Mouse (Mus musculus) midbrain, embryonic 16.5 days (tissue): ENCODE data around the gene Anapc15-ps. TPM values are rescaled to one million over a fixed set of nuclear protein-coding genes. Genes with fewer than 3 reads are reported as not detected.

ENCODE experiments used
- ATAC-seq: fragments of 200-750 bp; cut with Nextera tagmentation; 2 replicates; pipeline ENCODE4 v1.8.0; 2017; ENCODE audit warnings: moderate TSS enrichment
- H3K27ac ChIP-seq: fragments of 300-500 bp; sonication (generic); 2 replicates; pipeline ENCODE4 v1.5.1; 2014; ENCODE audit warnings: mild to moderate bottlenecking, low read length, mixed read lengths
- H3K27me3 ChIP-seq: fragments of 300-500 bp; sonication (generic); 2 replicates; pipeline ENCODE4 v1.6.1; 2014; ENCODE audit warnings: low read depth, low read length, mixed read lengths; ENCODE audit not compliant: control insufficient read depth, insufficient read depth
- H3K36me3 ChIP-seq: fragments of 300-500 bp; sonication (generic); 2 replicates; pipeline ENCODE4 v1.6.1; 2014; ENCODE audit warnings: mild to moderate bottlenecking, low read length, moderate library complexity, mixed read lengths; ENCODE audit not compliant: control insufficient read depth, insufficient read depth
- H3K4me1 ChIP-seq: fragments of 300-500 bp; sonication (generic); 2 replicates; pipeline ENCODE4 v1.6.1; 2014; ENCODE audit warnings: mild to moderate bottlenecking, low read length, mixed read lengths; ENCODE audit not compliant: control insufficient read depth, insufficient read depth
- H3K4me2 ChIP-seq: fragments of 300-500 bp; sonication (generic); 2 replicates; pipeline ENCODE4 v1.6.1; 2014; ENCODE audit warnings: mild to moderate bottlenecking, low read length, mixed read lengths
- H3K4me3 ChIP-seq: fragments of 300-500 bp; sonication (generic); 2 replicates; pipeline ENCODE4 v1.5.1; 2014; ENCODE audit warnings: low read depth, mild to moderate bottlenecking, low read length, moderate library complexity, mixed read lengths
- H3K9ac ChIP-seq: fragments of 300-500 bp; sonication (generic); 2 replicates; pipeline ENCODE4 v1.6.1; 2014; ENCODE audit warnings: low read depth, low read length, mixed read lengths
- H3K9me3 ChIP-seq: fragments of 300-500 bp; sonication (generic); replicated peaks from 2 replicates; pipeline ENCODE4 v1.6.1; 2014; ENCODE audit warnings: mild to moderate bottlenecking, low read length, mixed read lengths; ENCODE audit not compliant: control insufficient read depth, poor library complexity, severe bottlenecking
- WGBS: fragments of 180-500 bp; shearing (Covaris S2); extraction: QIAGEN DNeasy Blood & Tissue Kit; methylation state at CpG from one replicate; pipeline ENCODE4 v1.1.7; 2014; 5-methylcytosine and 5-hydroxymethylcytosine counted together
- polyA plus RNA-seq: library from polyadenylated mRNA; unstranded; fragments of >200 nt; fragmentation: Nextera tagmentation; extraction: Ambion mirVana; gene quantifications from 2 replicates; pipeline ENCODE4 v1.2.1, GENCODE M21; 2015

Gene Anapc15-ps
- polyA plus RNA-seq, 1 experiment from 2014 or later, result not detected

DNA sequence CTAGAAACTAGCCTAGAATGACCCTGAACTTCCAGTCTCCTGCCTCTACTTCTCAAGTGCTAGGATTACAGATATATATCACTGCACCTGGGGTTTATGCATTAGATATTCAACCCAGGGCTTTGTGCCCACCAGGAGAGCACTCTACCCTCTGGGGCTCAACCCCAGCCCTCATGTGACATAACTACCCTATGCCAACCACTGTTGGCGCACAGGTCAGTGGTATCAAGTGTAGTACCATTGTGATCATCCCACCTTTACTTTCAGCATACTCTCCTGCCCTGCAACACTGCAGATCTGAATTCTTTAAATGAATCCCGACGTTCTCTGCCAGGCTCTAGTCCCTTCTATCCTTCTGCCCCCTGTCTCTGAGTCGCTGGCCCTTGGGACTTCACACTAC lies 11.0 kb upstream of the Anapc15-ps start:
- Histone ChIP-seq H3K9me3 (no peaks in the 10 kb centered on the region), H3K9ac (no peak overlapping the region), H3K27me3 (no peaks in the 10 kb centered on the region), H3K4me3 (no peak overlapping the region), H3K27ac (peak overlapping the region; percentile 48; the same call in 1 of the 2 replicates), H3K36me3 (no peaks in the 10 kb centered on the region), H3K4me2 (no peak overlapping the region), H3K4me1 (peaks cover 17% of the 10 kb centered on the region)
- WGBS, result 88% methylated on average over 4 of the region's 4 CpGs
- ATAC-seq, result no peak

DNA sequence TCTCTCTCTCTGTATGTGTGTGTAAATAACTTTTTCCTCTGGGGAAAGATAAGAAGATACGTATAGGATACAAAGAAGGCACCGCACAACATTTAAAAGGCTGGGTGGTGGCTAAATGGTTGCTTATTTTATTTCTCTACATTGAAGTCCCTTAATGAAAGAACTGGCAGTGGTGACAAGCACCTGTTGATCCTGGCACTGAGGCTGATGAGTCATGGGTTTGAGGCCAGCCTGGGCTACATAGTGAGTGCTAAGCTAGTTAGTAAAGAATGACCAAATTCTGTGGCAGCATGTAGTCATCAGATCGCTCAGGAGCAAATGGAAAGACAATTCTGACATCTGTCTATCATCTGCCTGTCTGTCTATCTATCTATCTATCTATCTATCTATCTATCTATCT lies 10.5 kb upstream of the Anapc15-ps start:
- Histone ChIP-seq H3K27ac (no peak overlapping the region), H3K27me3 (no peaks in the 10 kb centered on the region), H3K9me3 (no peaks in the 10 kb centered on the region), H3K36me3 (no peaks in the 10 kb centered on the region), H3K4me1 (peaks cover 17% of the 10 kb centered on the region), H3K4me2 (no peak overlapping the region), H3K9ac (no peak overlapping the region), H3K4me3 (no peak overlapping the region)
- 96% methylated on average over 3 of the region's 3 CpGs for WGBS
- ATAC-seq, result no peak

- no peaks in the 10 kb centered on the region for H3K36me3 ChIP-seq
- no peak overlapping the region for H3K9ac ChIP-seq
- H3K4me3 ChIP-seq, result no peak overlapping the region
- no peak for ATAC-seq
- no peak overlapping the region for H3K27ac ChIP-seq
- WGBS, result 79% methylated on average over 10 of the region's 10 CpGs
- H3K9me3 ChIP-seq, result no peaks in the 10 kb centered on the region
- no peaks in the 10 kb centered on the region for H3K27me3 ChIP-seq
- H3K4me1 ChIP-seq, result peaks cover 17% of the 10 kb centered on the region
- H3K4me2 ChIP-seq, result no peak overlapping the region
These were observed 9.7 kb upstream of the Anapc15-ps start for GRCm38 (mm10) chr10:95682964-95683363.

GRCm38 (mm10) chr10:95682091-95682740 lies 9.0 kb upstream of the Anapc15-ps start:
- Histone ChIP-seq H3K27me3 (no peaks in the 10 kb centered on the region), H3K9ac (no peak overlapping the region), H3K9me3 (no peaks in the 10 kb centered on the region), H3K4me3 (no peak overlapping the region), H3K27ac (no peak overlapping the region), H3K4me2 (no peak overlapping the region), H3K36me3 (no peaks in the 10 kb centered on the region), H3K4me1 (peaks cover 17% of the 10 kb centered on the region)
- 90% methylated on average over 9 of the region's 9 CpGs for WGBS
- no peak for ATAC-seq

DNA sequence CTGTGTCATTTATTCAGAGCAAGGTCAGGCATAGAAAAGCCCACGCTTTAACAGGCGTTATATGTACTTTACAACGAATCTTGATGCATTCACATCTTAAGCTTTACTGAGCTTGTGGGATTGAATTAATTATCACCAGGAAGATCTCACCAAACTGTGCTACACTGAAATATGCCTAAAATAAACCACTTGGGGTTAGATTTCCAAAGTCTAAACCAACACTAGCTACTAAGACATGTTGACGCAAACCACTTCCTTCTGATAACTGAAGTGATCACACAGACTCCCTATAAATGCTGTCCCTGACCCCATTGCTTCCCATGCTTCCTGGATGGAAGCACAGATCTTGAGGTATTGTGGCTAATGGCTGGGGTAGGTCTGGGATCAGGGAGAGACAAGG lies 8.2 kb upstream of the Anapc15-ps start:
- H3K9ac ChIP-seq, result no peak overlapping the region
- no peak overlapping the region for H3K27ac ChIP-seq
- no peak overlapping the region for H3K4me3 ChIP-seq
- H3K36me3 ChIP-seq, result no peaks in the 10 kb centered on the region
- H3K4me1 ChIP-seq, result peaks cover 17% of the 10 kb centered on the region
- 76% methylated on average over 4 of the region's 4 CpGs for WGBS
- peak overlapping the region; percentile 49; the same call in 1 of the 2 replicates for H3K4me2 ChIP-seq
- no peak for ATAC-seq
- H3K9me3 ChIP-seq, result no peaks in the 10 kb centered on the region
- H3K27me3 ChIP-seq, result no peaks in the 10 kb centered on the region

- peak; percentile 47; the same call in 1 of the 2 replicates for ATAC-seq
These were observed 7.8 kb upstream of the Anapc15-ps start for GRCm38 (mm10) chr10:95681058-95681440.

DNA sequence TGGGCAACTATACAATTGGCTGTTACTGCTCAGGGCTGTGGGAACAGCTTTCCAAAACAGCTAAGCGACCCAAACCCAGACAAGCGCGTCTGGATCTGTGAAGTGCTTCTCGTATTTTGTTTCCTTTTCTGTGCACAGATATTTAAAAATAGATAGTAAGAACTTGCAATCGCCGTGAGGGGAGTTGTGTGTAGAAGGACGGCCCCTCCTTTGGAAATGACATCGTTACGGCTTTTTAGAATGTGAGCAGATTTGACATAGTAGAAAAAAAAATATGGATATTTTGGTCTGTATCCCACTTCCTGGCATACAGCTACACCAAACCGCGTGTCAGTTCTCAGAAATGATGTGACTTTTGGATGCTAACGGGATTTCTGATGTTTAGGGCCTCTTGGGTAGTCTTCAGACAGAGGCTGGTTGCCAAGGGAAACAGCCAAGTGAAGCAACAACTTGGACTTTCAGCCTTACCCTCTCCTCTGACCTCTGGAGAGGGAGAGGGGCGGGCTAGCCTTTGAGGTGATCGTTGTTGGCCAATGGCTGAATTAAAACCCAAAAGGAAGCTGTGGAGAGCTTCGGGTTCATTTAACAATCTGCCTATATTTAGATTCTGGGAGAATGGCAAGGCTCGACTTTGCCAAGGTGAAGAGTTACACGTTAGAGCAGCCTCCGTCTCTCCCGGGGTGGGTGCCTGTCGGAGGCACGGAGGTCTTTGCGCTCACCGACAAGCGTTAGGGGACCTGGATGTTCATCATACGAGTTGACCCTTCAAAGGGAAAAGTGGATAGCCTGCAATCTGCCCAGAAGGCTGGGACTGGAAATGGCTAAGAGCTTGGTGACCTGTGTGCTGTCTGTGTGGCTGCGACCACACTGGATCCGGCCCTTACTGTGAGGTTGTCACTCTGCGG lies 7.2 kb upstream of the Anapc15-ps start:
- peak; percentile 28; the same call in 1 of the 2 replicates for ATAC-seq
- Histone ChIP-seq H3K4me2 (peak overlapping the region; percentile 49), H3K4me3 (peak overlapping the region; percentile 29), H3K27ac (no peak overlapping the region; the same call in none of the 2 replicates), H3K36me3 (no peaks in the 10 kb centered on the region), H3K9me3 (no peaks in the 10 kb centered on the region), H3K27me3 (no peaks in the 10 kb centered on the region), H3K4me1 (peaks cover 17% of the 10 kb centered on the region), H3K9ac (no peak overlapping the region; the same call in 1 of the 2 replicates)
- WGBS, result 40% methylated on average over 28 of the region's 28 CpGs

More at GRCm38 (mm10) chr10:95681058-95681440, 7.8 kb upstream of the Anapc15-ps start:
- no peaks in the 10 kb centered on the region for H3K27me3 ChIP-seq
- no peak overlapping the region; the same call in 1 of the 2 replicates for H3K9ac ChIP-seq
- no peak overlapping the region for H3K27ac ChIP-seq
- H3K4me3 ChIP-seq, result peak overlapping the region; percentile 29
- H3K9me3 ChIP-seq, result no peaks in the 10 kb centered on the region
- 53% methylated on average over 7 of the region's 7 CpGs for WGBS
- H3K36me3 ChIP-seq, result no peaks in the 10 kb centered on the region
- peak overlapping the region; percentile 49 for H3K4me2 ChIP-seq
- peaks cover 17% of the 10 kb centered on the region for H3K4me1 ChIP-seq

GRCm38 (mm10) chr10:95679131-95679530 lies 5.9 kb upstream of the Anapc15-ps start:
- H3K9ac ChIP-seq, result no peak overlapping the region
- peaks cover 9% of the 10 kb centered on the region for H3K4me1 ChIP-seq
- H3K27ac ChIP-seq, result no peak overlapping the region
- no peaks in the 10 kb centered on the region for H3K9me3 ChIP-seq
- no peaks in the 10 kb centered on the region for H3K27me3 ChIP-seq
- WGBS, result 92% methylated on average over 5 of the region's 5 CpGs
- ATAC-seq, result no peak
- H3K36me3 ChIP-seq, result no peaks in the 10 kb centered on the region
- no peak overlapping the region for H3K4me3 ChIP-seq
- H3K4me2 ChIP-seq, result no peak overlapping the region

DNA sequence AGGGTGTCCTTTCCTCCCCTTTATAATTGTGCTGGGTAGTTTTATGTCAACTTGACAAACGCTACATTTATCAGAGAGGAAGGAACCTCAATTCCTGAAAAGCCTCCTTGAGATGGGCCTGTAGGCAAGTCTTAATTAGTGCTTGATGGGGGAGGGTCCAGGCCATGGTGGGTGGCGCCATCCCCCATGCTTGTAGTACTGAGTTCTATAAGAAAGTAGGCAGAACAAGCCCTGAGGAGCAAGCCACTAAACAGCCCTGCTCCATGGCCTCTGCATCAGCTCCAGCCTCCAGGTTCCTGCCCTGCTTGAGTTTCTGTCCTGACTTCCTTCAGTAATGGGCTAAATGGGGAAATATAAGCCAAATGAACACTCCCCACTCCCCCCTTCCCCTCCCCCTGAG lies 5.4 kb upstream of the Anapc15-ps start:
- no peak overlapping the region for H3K27ac ChIP-seq
- H3K4me2 ChIP-seq, result no peak overlapping the region
- H3K4me1 ChIP-seq, result peaks cover 9% of the 10 kb centered on the region
- H3K9me3 ChIP-seq, result no peaks in the 10 kb centered on the region
- 76% methylated on average over 2 of the region's 2 CpGs for WGBS
- ATAC-seq, result no peak
- no peaks in the 10 kb centered on the region for H3K27me3 ChIP-seq
- no peak overlapping the region for H3K9ac ChIP-seq
- no peak overlapping the region for H3K4me3 ChIP-seq
- H3K36me3 ChIP-seq, result no peaks in the 10 kb centered on the region
